ENCODE assay signal across 7 mouse cellular contexts in genomic region chr11:97021121-97021765, GRCm38 (mm10). TPM values are rescaled to one million over a fixed set of nuclear protein-coding genes. Genes with fewer than 3 reads are reported as not detected.
A peak's percentile ranks its signal among the peaks of the same experiment; 100 is the strongest.
DNase-seq lines count a peak whose midpoint lies in the region; ATAC-seq lines count a peak whose summit lies in the region.

No protein-coding gene starts in this region.

- H3K4me2 ChIP-seq in limb, embryonic 13.5 days (replicated peaks): peak overlapping the region; percentile 87
- H3K4me2 ChIP-seq in stomach, embryonic 15.5 days: peak overlapping the region; percentile 95

- ATAC-seq in limb, embryonic 13.5 days (ENCODE audit: low FRiP score, low read depth): no peak
- no peak for ATAC-seq in stomach, embryonic 15.5 days (ENCODE audit: insufficient read depth, low FRiP score, low read depth)

- no peaks in the 10 kb centered on the region for H3K36me3 ChIP-seq in forebrain, embryonic 10.5 days (replicated peaks)
- no peaks in the 10 kb centered on the region for H3K36me3 ChIP-seq in limb, embryonic 13.5 days
- H3K36me3 ChIP-seq in stomach, embryonic 15.5 days: no peaks in the 10 kb centered on the region

- no peaks in the 10 kb centered on the region for H3K9me3 ChIP-seq in forebrain, embryonic 10.5 days
- no peaks in the 10 kb centered on the region for H3K9me3 ChIP-seq in limb, embryonic 13.5 days
- H3K9me3 ChIP-seq in stomach, embryonic 15.5 days: no peaks in the 10 kb centered on the region

- H3K9ac ChIP-seq in limb, embryonic 13.5 days: 0 out of 2 replicates have a peak overlapping the region, but pooled peaks have one; percentile 67
- no peak overlapping the region for H3K9ac ChIP-seq in stomach, embryonic 15.5 days

- peak; percentile 41 for DNase-seq in lung, postnatal 10 days
- DNase-seq in lung, adult 18-20 months: no peak
- no peak for DNase-seq in forebrain, embryonic 10.5 days (ENCODE audit: extremely low spot score, low spot score)
- DNase-seq in spleen, adult 18-20 months: no peak
- DNase-seq in layer of hippocampus, adult 18-20 months (ENCODE audit: low spot score in 2 of 2): no peak

- H3K4me3 ChIP-seq in forebrain, embryonic 10.5 days: peak overlapping the region; percentile 57
- H3K4me3 ChIP-seq in limb, embryonic 13.5 days: peak overlapping the region; percentile 54
- H3K4me3 ChIP-seq in stomach, embryonic 15.5 days (replicated peaks): peak overlapping the region; percentile 53

- H3K27ac ChIP-seq in forebrain, embryonic 10.5 days: peak overlapping the region; percentile 51; the same call in 1 of the 2 replicates
- H3K27ac ChIP-seq in limb, embryonic 13.5 days: no peak overlapping the region
- H3K27ac ChIP-seq in stomach, embryonic 15.5 days: no peak overlapping the region

- H3K27me3 ChIP-seq in forebrain, embryonic 10.5 days (ENCODE audit: poor library complexity, severe bottlenecking): peaks cover 96% of the 10 kb centered on the region
- peaks cover 89% of the 10 kb centered on the region for H3K27me3 ChIP-seq in limb, embryonic 13.5 days
- peaks cover 71% of the 10 kb centered on the region for H3K27me3 ChIP-seq in stomach, embryonic 15.5 days (replicated peaks)

- 2% methylated on average over 27 of the region's 27 CpGs for WGBS in forebrain, embryonic 10.5 days
- 2% methylated on average over 27 of the region's 27 CpGs for WGBS in limb, embryonic 13.5 days
- 3% methylated on average over 26 of the region's 27 CpGs for WGBS in stomach, embryonic 15.5 days

- peaks cover 77% of the 10 kb centered on the region for H3K4me1 ChIP-seq in forebrain, embryonic 10.5 days
- peaks cover 52% of the 10 kb centered on the region for H3K4me1 ChIP-seq in limb, embryonic 13.5 days
- peaks cover 47% of the 10 kb centered on the region for H3K4me1 ChIP-seq in stomach, embryonic 15.5 days

RNA-seq across cellular contexts. Expression of gene Sp6, which starts 8.0 kb away (rescaled TPM):
- 1.8 and 2.1 TPM in 2 replicates for polyA plus RNA-seq in forebrain, embryonic 10.5 days (2016; fragmentation: Nextera tagmentation; extraction: Ambion mirVana)
- 3.6 and 4.3 TPM in 2 replicates for polyA plus RNA-seq in limb, embryonic 13.5 days (2015; fragmentation: Nextera tagmentation; extraction: Ambion mirVana)
- polyA plus RNA-seq in stomach, embryonic 15.5 days (2015; fragmentation: Nextera tagmentation; extraction: Ambion mirVana): 1.4 and 3.7 TPM in 2 replicates
- total RNA-seq in layer of hippocampus, adult 18-20 months (2021): 1 to 10 TPM in 1 of 2 experiments, under 1 TPM in 1; 0.79 to 1.1 TPM

RNA-seq across cellular contexts. Expression of gene Scrn2, which starts 8.5 kb away (rescaled TPM):
- polyA plus RNA-seq in forebrain, embryonic 10.5 days (2016; fragmentation: Nextera tagmentation; extraction: Ambion mirVana): 44.1 and 44.6 TPM in 2 replicates
- polyA plus RNA-seq in limb, embryonic 13.5 days (2015; fragmentation: Nextera tagmentation; extraction: Ambion mirVana): 27.2 and 27.7 TPM in 2 replicates
- 19.7 and 20.1 TPM in 2 replicates for polyA plus RNA-seq in stomach, embryonic 15.5 days (2015; fragmentation: Nextera tagmentation; extraction: Ambion mirVana)
- 1 to 10 TPM; 4.0 to 4.9 TPM for total RNA-seq in layer of hippocampus, adult 18-20 months (2021)

RNA-seq across cellular contexts. Expression of gene Lrrc46, which starts 20.0 kb away (rescaled TPM):
- polyA plus RNA-seq in forebrain, embryonic 10.5 days (2016; fragmentation: Nextera tagmentation; extraction: Ambion mirVana): 2.6 and 2.7 TPM in 2 replicates
- 0.92 and 0.98 TPM in 2 replicates for polyA plus RNA-seq in limb, embryonic 13.5 days (2015; fragmentation: Nextera tagmentation; extraction: Ambion mirVana)
- 0.54 and 0.86 TPM in 2 replicates for polyA plus RNA-seq in stomach, embryonic 15.5 days (2015; fragmentation: Nextera tagmentation; extraction: Ambion mirVana)
- total RNA-seq in layer of hippocampus, adult 18-20 months (2021): under 1 TPM; 0.74 to 0.94 TPM

RNA-seq across cellular contexts. Expression of gene Mrpl10, which starts 20.1 kb away (rescaled TPM):
- 84.6 and 88.3 TPM in 2 replicates for polyA plus RNA-seq in forebrain, embryonic 10.5 days (2016; fragmentation: Nextera tagmentation; extraction: Ambion mirVana)
- 81.9 and 83.2 TPM in 2 replicates for polyA plus RNA-seq in limb, embryonic 13.5 days (2015; fragmentation: Nextera tagmentation; extraction: Ambion mirVana)
- polyA plus RNA-seq in stomach, embryonic 15.5 days (2015; fragmentation: Nextera tagmentation; extraction: Ambion mirVana): 78.8 and 85.1 TPM in 2 replicates
- total RNA-seq in layer of hippocampus, adult 18-20 months (2021): 10 to 100 TPM; 76.0 to 80.4 TPM

RNA-seq across cellular contexts. Expression of gene Osbpl7, which starts 29.2 kb away (rescaled TPM):
- polyA plus RNA-seq in forebrain, embryonic 10.5 days (2016; fragmentation: Nextera tagmentation; extraction: Ambion mirVana): 8.4 and 8.9 TPM in 2 replicates
- 8.9 and 10.1 TPM in 2 replicates for polyA plus RNA-seq in limb, embryonic 13.5 days (2015; fragmentation: Nextera tagmentation; extraction: Ambion mirVana)
- 7.8 and 9.5 TPM in 2 replicates for polyA plus RNA-seq in stomach, embryonic 15.5 days (2015; fragmentation: Nextera tagmentation; extraction: Ambion mirVana)
- 10 to 100 TPM; 16.3 to 17.7 TPM for total RNA-seq in layer of hippocampus, adult 18-20 months (2021)
